14 mouse cellular contexts compared by ENCODE assay signal in genomic region chr7:122577571-122577970, GRCm38 (mm10).
"Had no signal": no experiment of that assay in that cellular context is flagged by ENCODE, and none has a peak within 500 bp of the region (broad histone marks: within the 10 kb centered on the region; RNA-seq: fewer than 3 reads in every experiment).

No protein-coding gene starts in this region.

- H3K27ac ChIP-seq: lung, embryonic 15.5 days; macrophage; midbrain, embryonic 13.5 days; midbrain, embryonic 15.5 days; neural tube, embryonic 12.5 days had no signal

- ATAC-seq: lung, postnatal 0 days; midbrain, embryonic 13.5 days; midbrain, embryonic 15.5 days had no signal

- H3K4me3 ChIP-seq: lung, embryonic 15.5 days; megakaryocyte, embryonic 14.5 days; midbrain, embryonic 13.5 days; midbrain, embryonic 15.5 days; neural tube, embryonic 12.5 days had no signal

- DNase-seq: lung, adult 2 months; lung, postnatal 14 days; lung, postnatal 36 days; right cerebral cortex, postnatal 14 days; thymus, adult 18-20 months; thymus, postnatal 14 days; thymus, postnatal 36 days had no signal
